Mouse (Mus musculus): ENCODE measurements at regions not wholly inside any gene's neighbourhood (a gene's known extent, or its start where the extent isn't known, plus 50 kb on each side); places are given as distances from the start of the nearest gene placed in this dataset.

DNA sequence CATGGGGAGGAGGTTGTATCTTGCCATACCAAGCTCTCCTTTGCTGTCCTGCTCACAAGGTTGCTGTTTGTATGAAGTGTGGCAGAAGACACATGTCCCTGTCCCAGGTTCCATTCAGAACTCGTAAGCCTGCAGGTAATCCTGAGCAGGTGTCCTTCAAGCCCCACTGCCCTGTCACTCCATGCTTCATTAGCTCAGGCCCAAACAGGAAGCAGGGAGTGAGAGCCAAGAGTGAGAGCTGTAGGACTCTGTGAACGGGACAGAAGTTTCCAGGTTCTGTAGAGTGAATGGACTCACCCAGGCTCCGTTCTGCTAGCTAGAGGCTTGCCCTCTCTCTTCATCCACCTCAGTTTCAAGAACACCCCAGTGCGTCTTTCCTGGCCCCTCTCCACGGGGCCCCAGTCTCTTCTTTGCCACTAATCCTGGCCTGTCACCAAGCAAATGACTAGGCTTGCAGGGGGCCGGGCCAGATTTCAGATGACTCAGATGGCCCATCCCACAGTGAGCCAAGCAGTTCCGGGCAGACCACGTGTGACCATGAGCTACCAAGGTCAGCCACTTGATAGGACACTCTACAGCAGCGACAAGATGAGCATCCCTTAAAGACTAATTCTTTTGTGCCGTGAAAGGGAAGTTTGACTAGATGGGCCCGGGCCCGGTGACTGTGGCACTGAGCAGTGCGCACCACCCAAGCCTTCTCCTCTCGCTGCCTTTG, 54.4 kb upstream of the Ubr2 start:
- DNase-seq (ENCODE audit: low read depth, low spot score), result peak; percentile 65

DNA sequence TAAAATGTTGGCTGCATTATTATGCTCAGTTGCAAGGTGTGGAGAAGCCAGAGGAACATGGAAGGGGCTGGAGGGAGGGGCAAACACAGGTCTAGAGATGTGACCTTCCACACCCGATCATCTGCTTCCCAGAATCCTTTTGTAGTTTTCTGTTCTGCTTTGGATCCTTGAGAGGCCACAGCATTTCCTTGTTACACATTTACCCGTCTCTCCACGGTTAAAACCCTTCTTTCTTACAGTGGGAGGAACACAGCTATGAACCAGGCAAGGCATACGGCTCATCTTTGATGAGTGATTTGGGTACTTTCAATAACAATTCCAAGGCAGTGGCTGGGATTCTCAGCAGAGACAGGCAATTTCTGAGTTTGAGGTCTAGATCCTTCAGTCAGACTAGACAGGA, 53.6 kb upstream of the Ubr2 start:
- DNase-seq (ENCODE audit: low read depth, low spot score), result no peak

DNA sequence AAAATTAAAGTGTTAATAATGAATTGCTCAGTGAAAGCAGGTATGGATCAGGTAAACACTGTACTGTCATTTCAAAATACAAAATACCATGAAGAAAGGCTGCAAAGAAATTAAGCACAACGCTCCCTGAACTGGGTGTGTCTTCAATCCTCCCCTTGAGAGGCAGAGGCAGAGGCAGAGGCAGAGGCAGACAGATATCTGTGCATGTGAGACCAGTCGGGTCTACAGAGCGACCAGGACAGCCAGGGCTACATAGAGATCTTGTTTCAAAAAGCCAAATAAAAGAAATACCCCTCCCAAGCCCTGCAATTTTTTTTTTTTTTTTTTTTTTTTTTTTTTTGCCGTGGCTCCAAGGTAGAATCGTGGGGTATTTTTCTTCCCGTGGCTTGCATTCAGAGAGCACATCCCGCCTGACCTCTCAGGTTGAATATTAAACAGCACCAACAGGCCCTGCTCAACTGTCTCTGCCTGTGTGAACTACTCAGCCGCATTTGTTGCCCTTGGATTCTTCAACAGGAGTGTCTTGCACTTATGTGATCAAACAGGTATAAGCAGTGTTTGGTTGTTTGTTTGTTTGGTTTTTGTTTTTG, 50.8 kb upstream of the Ubr2 start:
- no peak for DNase-seq (ENCODE audit: low read depth, low spot score)
